Mouse (Mus musculus) kidney, embryonic 15.5 days (tissue): Measurements from ENCODE around the gene Usp18. TPM values are rescaled to one million over a fixed set of nuclear protein-coding genes. Genes with fewer than 3 reads are reported as not detected.

Source experiments
- ATAC-seq: fragments of 200-750 bp; cut with Nextera tagmentation; replicated peaks from 2 replicates; pipeline ENCODE4 v1.8.0; 2017; ENCODE audit warnings: moderate TSS enrichment; ENCODE audit not compliant: low FRiP score
- H3K27ac ChIP-seq: fragments of 300-500 bp; sonication (generic); 2 replicates; pipeline ENCODE4 v1.5.1; 2015; ENCODE audit warnings: mild to moderate bottlenecking, inconsistent platforms
- H3K27me3 ChIP-seq: fragments of 300-500 bp; sonication (generic); 2 replicates; pipeline ENCODE4 v1.6.1; 2015; ENCODE audit warnings: inconsistent platforms
- H3K36me3 ChIP-seq: fragments of 300-500 bp; sonication (generic); 2 replicates; pipeline ENCODE4 v1.6.1; 2015; ENCODE audit warnings: inconsistent platforms
- H3K4me1 ChIP-seq: fragments of 300-500 bp; sonication (generic); 2 replicates; pipeline ENCODE4 v1.6.1; 2015; ENCODE audit warnings: inconsistent platforms
- H3K4me2 ChIP-seq: fragments of 300-500 bp; sonication (generic); 2 replicates; pipeline ENCODE4 v1.6.1; 2015; ENCODE audit warnings: moderate library complexity, mild to moderate bottlenecking, inconsistent platforms
- H3K4me3 ChIP-seq: fragments of 300-500 bp; sonication (generic); replicated peaks from 2 replicates; pipeline ENCODE4 v1.5.1; 2015; ENCODE audit warnings: mild to moderate bottlenecking, inconsistent platforms
- H3K9ac ChIP-seq: fragments of 300-500 bp; sonication (generic); 2 replicates; pipeline ENCODE4 v1.6.1; 2015; ENCODE audit warnings: mild to moderate bottlenecking, inconsistent platforms
- H3K9me3 ChIP-seq: fragments of 300-500 bp; sonication (generic); replicated peaks from 2 replicates; pipeline ENCODE4 v1.6.1; 2016; ENCODE audit warnings: inconsistent platforms
- WGBS: fragments of 180-500 bp; shearing (Covaris S2); methylation state at CpG from one replicate; pipeline ENCODE4 v1.1.7; 2015; ENCODE audit warnings: mixed read lengths; 5-methylcytosine and 5-hydroxymethylcytosine counted together
- polyA plus RNA-seq: library from polyadenylated mRNA; unstranded; fragments of >200 nt; fragmentation: Nextera tagmentation; extraction: Ambion mirVana; gene quantifications from 2 replicates; pipeline ENCODE4 v1.2.1, GENCODE M21; 2015

The Usp18 gene
- polyA plus RNA-seq, 1 experiment from 2014 or later, result 3.2 TPM

DNA sequence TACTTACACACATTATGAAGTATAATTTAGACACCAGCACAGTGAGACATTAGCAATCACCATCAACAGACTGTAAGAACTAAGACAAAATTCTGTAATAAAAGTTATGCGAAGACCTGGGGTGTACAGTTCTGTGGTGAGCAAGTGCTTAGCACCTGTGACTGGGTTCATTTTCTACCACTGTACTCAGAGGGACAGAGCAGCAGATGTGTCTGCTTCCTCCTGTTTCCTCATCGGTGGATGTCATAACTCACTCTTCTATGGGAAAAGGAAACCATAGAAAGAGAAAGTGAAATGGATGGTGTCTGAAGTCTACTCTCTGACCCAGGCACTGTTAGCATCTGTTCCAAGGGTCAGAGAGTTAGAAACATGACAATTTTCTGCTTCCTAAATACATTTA, 19.0 kb upstream of the Usp18 start:
- Histone ChIP-seq H3K4me2 (no peak overlapping the region), H3K9me3 (no peaks in the 10 kb centered on the region), H3K36me3 (no peaks in the 10 kb centered on the region), H3K27me3 (peaks cover 5% of the 10 kb centered on the region; the same call in 1 of the 2 replicates), H3K4me1 (peaks cover 10% of the 10 kb centered on the region; the same call in 1 of the 2 replicates), H3K9ac (no peak overlapping the region), H3K4me3 (no peak overlapping the region), H3K27ac (no peak overlapping the region)
- WGBS, result 54% methylated on average over 2 of the region's 2 CpGs
- ATAC-seq, result no peak

DNA sequence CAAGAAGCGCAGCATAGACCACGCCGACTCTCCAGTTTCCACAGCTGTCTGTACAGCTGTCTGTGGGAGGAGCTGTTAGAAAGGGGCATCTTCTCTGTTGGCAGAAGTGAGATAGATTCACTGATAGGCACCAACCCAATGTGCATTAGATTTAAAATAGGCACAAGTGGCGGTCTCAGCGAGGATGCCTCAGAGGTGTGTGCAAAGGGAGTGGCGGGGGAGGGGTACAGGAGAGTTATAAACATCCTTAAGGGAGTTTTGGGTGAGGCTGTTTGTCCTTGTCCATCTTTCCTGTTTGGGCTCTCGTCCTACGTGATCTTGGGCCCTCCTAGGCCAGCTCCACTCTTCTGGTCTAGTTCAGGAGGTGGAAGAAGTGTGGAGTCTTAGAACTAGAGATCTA, 17.3 kb upstream of the Usp18 start:
- H3K4me1 ChIP-seq, result peaks cover 10% of the 10 kb centered on the region; the same call in 1 of the 2 replicates
- no peak overlapping the region for H3K4me2 ChIP-seq
- no peaks in the 10 kb centered on the region for H3K36me3 ChIP-seq
- H3K9ac ChIP-seq, result no peak overlapping the region
- H3K9me3 ChIP-seq, result no peaks in the 10 kb centered on the region
- H3K4me3 ChIP-seq, result no peak overlapping the region
- 74% methylated on average over 8 of the region's 8 CpGs for WGBS
- ATAC-seq, result no peak
- no peak overlapping the region for H3K27ac ChIP-seq
- peaks cover 5% of the 10 kb centered on the region; the same call in 1 of the 2 replicates for H3K27me3 ChIP-seq

DNA sequence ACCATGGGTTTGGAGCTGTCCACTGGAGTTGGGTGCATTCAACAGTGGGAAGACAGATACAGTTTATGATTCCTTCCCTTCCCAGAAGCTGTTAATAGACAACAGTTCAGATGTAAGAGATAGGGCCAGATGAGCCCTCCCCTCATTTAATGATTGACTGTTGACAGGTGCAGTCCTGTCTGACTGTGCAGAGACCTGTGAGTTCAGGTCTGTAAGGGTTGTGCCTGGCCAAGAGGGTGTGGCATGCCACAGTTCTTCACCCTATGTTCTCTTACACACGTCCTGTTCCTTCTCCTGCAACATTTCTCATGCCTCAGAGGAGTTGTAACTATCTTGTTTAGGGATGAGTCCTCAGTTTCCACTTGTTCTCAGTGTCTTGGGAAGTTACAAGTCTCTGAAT, 13.1 kb upstream of the Usp18 start:
- no peak for ATAC-seq
- Histone ChIP-seq H3K4me3 (no peak overlapping the region), H3K9ac (no peak overlapping the region), H3K4me2 (no peak overlapping the region), H3K9me3 (no peaks in the 10 kb centered on the region), H3K4me1 (no peaks in the 10 kb centered on the region), H3K36me3 (no peaks in the 10 kb centered on the region), H3K27ac (no peak overlapping the region), H3K27me3 (peaks cover under 1% of the 10 kb centered on the region; the same call in 1 of the 2 replicates)
- WGBS, result 64% methylated on average over 1 of the region's 1 CpGs

DNA sequence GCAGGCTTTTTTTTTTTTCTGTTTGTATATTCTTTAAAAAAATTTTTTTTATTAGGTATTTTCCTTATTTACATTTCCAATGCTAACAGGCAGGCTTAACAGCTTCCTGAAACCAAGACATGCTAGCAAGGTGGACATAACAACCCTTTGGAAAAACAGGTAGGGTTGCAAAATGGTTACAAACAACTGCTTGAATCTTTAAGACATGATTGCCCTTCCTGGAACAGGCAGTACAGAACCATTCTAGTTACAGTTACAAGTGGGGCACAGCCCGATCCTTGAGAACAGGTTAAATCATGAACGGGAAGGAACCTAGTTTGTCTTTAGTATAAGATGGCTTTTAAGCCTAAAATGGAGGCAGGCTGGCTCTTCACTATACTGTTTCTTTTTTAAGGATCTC, 9.3 kb upstream of the Usp18 start:
- Histone ChIP-seq H3K9ac (no peak overlapping the region), H3K27ac (no peak overlapping the region), H3K4me3 (no peak overlapping the region), H3K4me1 (no peaks in the 10 kb centered on the region), H3K4me2 (no peak overlapping the region), H3K27me3 (0 out of 2 replicates have a peak, but pooled peaks cover 3% of the 10 kb centered on the region), H3K9me3 (no peaks in the 10 kb centered on the region), H3K36me3 (no peaks in the 10 kb centered on the region)
- WGBS, result 97% methylated on average over 2 of the region's 2 CpGs
- ATAC-seq, result no peak

DNA sequence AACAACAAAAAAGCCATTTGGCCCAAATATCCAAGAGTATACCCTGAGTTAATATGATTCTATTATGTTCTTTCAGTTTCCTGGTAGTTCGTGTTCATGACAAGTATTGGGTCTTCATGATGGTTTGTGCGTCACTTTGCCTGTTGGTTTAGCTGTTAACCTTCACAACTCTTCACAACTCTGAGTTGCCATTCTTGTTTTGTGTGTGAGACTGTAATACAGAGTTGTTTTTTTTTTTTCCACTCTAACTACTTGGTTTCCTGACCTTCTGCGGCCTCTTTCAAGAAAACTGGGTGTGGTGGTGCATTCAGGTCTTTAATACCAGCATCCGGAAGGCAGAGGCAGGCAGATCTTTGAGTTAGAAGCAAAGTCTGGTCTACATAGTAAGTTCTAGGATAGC, 7.5 kb upstream of the Usp18 start:
- WGBS, result 92% methylated on average over 4 of the region's 4 CpGs
- Histone ChIP-seq H3K9ac (no peak overlapping the region), H3K9me3 (no peaks in the 10 kb centered on the region), H3K4me1 (peaks cover 11% of the 10 kb centered on the region), H3K4me3 (no peak overlapping the region), H3K36me3 (no peaks in the 10 kb centered on the region), H3K4me2 (no peak overlapping the region), H3K27me3 (peaks cover 16% of the 10 kb centered on the region), H3K27ac (no peak overlapping the region)
- ATAC-seq, result no peak

DNA sequence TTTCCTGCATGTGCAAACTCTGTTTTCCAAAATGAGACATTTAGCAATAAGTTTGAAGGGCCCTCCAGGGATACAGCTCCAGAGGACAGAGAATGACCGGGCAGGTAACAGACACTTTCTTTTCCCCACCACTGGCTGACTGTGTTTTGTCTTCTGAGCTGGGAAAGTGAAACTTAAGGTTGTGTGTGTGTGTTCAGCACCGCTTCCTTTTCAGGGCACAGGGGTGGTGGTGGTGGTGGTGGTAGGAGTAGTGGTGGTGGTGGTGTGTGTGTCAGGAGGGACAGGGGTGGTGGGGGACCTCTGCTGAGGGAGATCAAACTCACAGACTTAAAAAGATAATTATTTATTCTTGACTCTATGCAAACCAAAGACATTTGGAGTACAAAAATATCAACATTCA, 3.9 kb upstream of the Usp18 start:
- Histone ChIP-seq H3K36me3 (no peaks in the 10 kb centered on the region), H3K27ac (no peak overlapping the region), H3K4me1 (peaks cover 18% of the 10 kb centered on the region), H3K4me2 (no peak overlapping the region), H3K9ac (no peak overlapping the region), H3K27me3 (peaks cover 36% of the 10 kb centered on the region), H3K4me3 (no peak overlapping the region), H3K9me3 (no peaks in the 10 kb centered on the region)
- 67% methylated on average over 2 of the region's 2 CpGs for WGBS
- ATAC-seq, result no peak

DNA sequence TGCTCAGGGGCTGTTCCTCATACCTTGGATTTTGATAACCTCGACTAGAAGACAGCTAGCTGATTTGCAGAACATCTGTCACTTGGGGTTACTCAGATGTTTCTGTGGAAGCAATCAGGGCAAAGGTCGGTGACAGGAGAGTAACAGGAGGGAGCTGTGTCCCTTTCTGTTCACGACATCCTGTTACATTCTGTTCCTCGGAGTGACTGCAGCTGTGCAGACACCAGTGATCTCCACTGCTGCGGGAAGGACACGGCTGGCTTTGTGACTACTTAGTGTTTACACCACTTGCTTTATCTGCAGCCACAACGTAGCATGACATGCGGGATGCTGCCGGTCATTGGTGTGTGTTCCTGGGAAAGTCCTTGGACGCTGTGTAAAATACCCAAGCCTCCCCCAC, 2.5 kb upstream of the Usp18 start:
- peaks cover 18% of the 10 kb centered on the region for H3K4me1 ChIP-seq
- H3K4me2 ChIP-seq, result peak overlapping the region; percentile 5; the same call in 1 of the 2 replicates
- no peak overlapping the region for H3K9ac ChIP-seq
- ATAC-seq, result no peak
- H3K9me3 ChIP-seq, result no peaks in the 10 kb centered on the region
- no peak overlapping the region for H3K27ac ChIP-seq
- peaks cover 40% of the 10 kb centered on the region for H3K27me3 ChIP-seq
- no peak overlapping the region for H3K4me3 ChIP-seq
- WGBS, result 18% methylated on average over 10 of the region's 10 CpGs
- no peaks in the 10 kb centered on the region for H3K36me3 ChIP-seq

DNA sequence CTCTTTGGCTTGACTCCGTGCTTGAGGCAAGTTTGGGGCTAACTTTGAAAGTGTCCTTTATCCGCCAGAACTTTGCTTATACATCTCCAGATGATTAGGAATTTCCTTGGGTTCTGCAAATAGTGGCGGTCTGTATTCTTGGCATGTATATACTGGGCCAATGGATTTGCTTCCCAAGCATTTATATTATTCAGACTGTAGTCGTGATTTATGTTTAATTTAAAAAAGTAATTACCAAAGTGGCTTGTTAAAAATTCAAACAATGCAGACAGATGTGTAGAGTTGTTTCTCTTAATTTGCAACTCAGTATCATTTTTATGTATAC, 293 bp downstream of the Usp18 start:
- 14% methylated on average over 4 of the region's 4 CpGs for WGBS
- peak; percentile 14 for ATAC-seq
- Histone ChIP-seq H3K27me3 (peaks cover 38% of the 10 kb centered on the region), H3K9me3 (no peaks in the 10 kb centered on the region), H3K4me2 (peak overlapping the region; percentile 70), H3K36me3 (no peaks in the 10 kb centered on the region), H3K9ac (peak overlapping the region; percentile 29), H3K27ac (no peak overlapping the region), H3K4me3 (peak overlapping the region; percentile 52), H3K4me1 (peaks cover 24% of the 10 kb centered on the region)

DNA sequence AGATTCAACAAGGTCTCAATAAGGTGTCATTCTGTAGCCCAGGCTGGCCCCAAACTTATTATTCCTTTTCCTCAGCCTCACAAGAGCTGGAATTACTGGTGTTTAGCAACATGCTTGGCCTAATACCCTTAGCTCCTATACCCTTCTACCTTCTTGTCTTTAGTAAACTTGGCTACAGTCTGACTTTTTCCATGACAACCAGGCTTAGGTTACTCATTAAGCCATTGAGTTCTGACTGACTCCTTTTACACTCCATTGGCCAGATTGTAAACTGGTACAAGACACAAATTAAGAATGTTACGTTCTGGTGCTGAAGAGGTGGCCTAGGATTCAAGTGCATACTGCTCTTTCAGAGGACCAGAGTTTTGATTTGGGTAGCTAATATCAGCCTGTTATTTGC, 4.7 kb downstream of the Usp18 start:
- 43% methylated on average over 1 of the region's 1 CpGs for WGBS
- no peak overlapping the region for H3K4me3 ChIP-seq
- 0 out of 2 replicates have a peak, but pooled peaks cover 7% of the 10 kb centered on the region for H3K4me1 ChIP-seq
- H3K27me3 ChIP-seq, result 0 out of 2 replicates have a peak, but pooled peaks cover 5% of the 10 kb centered on the region
- ATAC-seq, result no peak
- no peaks in the 10 kb centered on the region for H3K9me3 ChIP-seq
- no peak overlapping the region for H3K4me2 ChIP-seq
- H3K9ac ChIP-seq, result no peak overlapping the region
- H3K36me3 ChIP-seq, result no peaks in the 10 kb centered on the region
- no peak overlapping the region for H3K27ac ChIP-seq

DNA sequence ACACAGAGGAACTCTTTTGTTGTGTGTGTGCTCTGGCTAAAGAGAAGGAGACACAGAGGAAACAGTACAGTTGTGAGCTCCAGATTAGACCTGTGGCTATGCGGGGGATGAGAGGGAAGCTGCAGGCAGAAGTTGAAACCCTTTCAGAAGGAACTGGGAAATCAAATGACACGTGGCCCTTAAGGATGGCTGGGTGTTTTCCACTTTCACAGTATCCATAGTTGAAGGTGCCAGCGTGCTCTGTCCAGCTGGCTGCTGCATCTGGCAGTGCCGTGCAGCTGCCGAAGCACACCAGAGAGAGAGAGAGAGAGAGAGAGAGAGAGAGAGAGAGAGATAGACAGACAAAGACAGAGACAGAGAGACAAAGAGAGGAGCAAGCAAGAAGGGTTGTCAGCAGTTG, 5.5 kb downstream of the Usp18 start:
- Histone ChIP-seq H3K4me2 (no peak overlapping the region), H3K27ac (no peak overlapping the region), H3K9me3 (no peaks in the 10 kb centered on the region), H3K36me3 (no peaks in the 10 kb centered on the region), H3K9ac (no peak overlapping the region), H3K27me3 (0 out of 2 replicates have a peak, but pooled peaks cover 5% of the 10 kb centered on the region), H3K4me1 (0 out of 2 replicates have a peak, but pooled peaks cover 7% of the 10 kb centered on the region), H3K4me3 (no peak overlapping the region)
- no peak for ATAC-seq
- WGBS, result 83% methylated on average over 5 of the region's 5 CpGs

DNA sequence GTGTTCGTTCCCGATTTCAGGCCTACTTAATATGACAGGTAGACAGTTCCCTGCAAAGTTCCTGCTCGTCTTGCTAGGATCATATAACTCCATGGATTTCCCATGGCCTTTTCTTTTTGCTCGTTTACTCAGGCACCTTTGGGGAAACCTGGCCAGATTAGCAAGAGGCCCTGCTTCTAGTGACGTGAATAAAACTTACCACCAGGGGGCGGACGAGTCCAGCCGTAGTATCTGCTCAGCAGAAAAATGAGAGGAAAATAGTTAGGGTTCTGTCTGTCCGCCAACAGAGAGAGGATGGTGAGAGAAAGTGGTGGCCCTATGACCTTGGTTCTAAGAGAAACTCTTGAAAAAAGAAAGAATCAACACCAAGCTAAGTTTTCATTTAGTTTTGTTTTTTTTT, 14.8 kb downstream of the Usp18 start:
- no peaks in the 10 kb centered on the region; the same call in 1 of the 2 replicates for H3K36me3 ChIP-seq
- 30% methylated on average over 9 of the region's 9 CpGs for WGBS
- H3K27ac ChIP-seq, result no peak overlapping the region
- ATAC-seq, result no peak
- no peak overlapping the region for H3K9ac ChIP-seq
- H3K4me3 ChIP-seq, result no peak overlapping the region
- no peaks in the 10 kb centered on the region for H3K9me3 ChIP-seq
- H3K4me2 ChIP-seq, result no peak overlapping the region
- H3K4me1 ChIP-seq, result no peaks in the 10 kb centered on the region
- no peaks in the 10 kb centered on the region for H3K27me3 ChIP-seq

DNA sequence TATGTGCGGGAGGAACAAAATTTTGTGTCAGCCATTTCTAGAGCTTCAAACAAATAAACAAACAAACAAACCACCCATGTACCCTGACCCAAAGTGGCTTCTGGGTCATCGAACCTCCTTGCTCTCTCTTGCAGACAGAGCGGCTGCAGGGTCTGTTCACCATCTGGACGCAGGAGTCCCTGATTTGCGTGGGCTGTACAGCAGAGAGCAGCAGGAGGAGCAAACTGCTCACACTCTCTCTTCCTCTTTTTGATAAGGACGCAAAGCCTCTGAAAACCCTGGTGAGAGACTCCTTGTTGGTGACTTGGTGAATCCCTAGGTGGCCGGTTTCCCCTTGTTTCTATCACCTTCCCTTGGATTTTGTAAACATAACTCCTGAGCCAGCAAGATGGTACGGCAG, 15.5 kb downstream of the Usp18 start:
- 74% methylated on average over 8 of the region's 8 CpGs for WGBS
- H3K4me3 ChIP-seq, result no peak overlapping the region
- H3K4me2 ChIP-seq, result no peak overlapping the region
- H3K27me3 ChIP-seq, result no peaks in the 10 kb centered on the region
- H3K9ac ChIP-seq, result no peak overlapping the region
- H3K27ac ChIP-seq, result no peak overlapping the region
- H3K9me3 ChIP-seq, result no peaks in the 10 kb centered on the region
- no peak for ATAC-seq
- H3K4me1 ChIP-seq, result no peaks in the 10 kb centered on the region
- no peaks in the 10 kb centered on the region; the same call in 1 of the 2 replicates for H3K36me3 ChIP-seq

DNA sequence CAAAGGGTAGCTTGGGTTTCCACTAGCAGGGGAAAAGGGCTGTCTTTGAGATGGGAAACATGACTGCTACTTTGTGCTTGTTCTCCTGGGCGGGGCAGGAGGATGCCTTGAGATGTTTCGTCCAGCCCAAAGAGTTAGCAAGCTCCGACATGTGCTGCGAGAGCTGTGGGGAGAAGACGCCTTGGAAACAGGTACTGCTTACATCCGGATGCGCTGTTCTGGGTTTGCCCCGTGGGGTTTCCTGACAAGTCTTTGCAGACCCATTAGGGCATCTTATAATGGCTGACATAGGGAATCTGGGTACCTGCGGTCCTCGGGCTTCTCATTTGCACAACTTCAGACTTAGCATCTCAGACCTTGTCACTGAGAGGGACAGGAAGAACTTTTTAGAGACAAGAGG, 16.3 kb downstream of the Usp18 start:
- ATAC-seq, result no peak
- H3K36me3 ChIP-seq, result no peaks in the 10 kb centered on the region; the same call in 1 of the 2 replicates
- no peaks in the 10 kb centered on the region for H3K27me3 ChIP-seq
- no peaks in the 10 kb centered on the region for H3K4me1 ChIP-seq
- 93% methylated on average over 10 of the region's 10 CpGs for WGBS
- no peaks in the 10 kb centered on the region for H3K9me3 ChIP-seq
- H3K9ac ChIP-seq, result no peak overlapping the region
- no peak overlapping the region for H3K27ac ChIP-seq
- H3K4me3 ChIP-seq, result no peak overlapping the region
- no peak overlapping the region for H3K4me2 ChIP-seq
